ENCODE assay signal across 25 mouse cellular contexts in the genomic region with DNA sequence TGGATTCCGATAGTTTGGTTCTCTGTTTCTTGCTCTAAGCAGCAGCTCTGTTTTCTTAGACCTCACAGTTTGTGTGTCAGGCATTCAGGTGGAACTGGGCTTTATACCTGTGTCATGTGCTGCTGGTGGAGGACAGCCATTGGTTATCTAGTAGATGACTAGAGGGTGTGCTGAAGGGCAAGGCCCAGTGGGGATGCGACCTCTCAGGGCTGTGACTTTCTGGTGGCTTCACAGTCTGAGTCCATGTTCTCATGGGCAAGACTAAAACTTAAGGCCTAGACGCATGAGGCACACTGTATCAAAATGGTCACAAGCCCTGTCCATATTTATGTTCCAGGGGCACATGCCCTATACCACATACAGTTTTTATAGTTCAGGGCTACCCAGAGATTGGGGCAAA. TPM values are rescaled to one million over a fixed set of nuclear protein-coding genes. Genes with fewer than 3 reads are reported as not detected.
DNase-seq lines count a peak whose midpoint lies in the region; ATAC-seq and TF ChIP-seq lines count a peak whose summit lies in the region.
"Had no signal": no experiment of that assay in that cellular context is flagged by ENCODE, and none has a peak within 500 bp of the region (broad histone marks: within the 10 kb centered on the region; RNA-seq: fewer than 3 reads in every experiment).

No protein-coding gene starts in this region.

- peaks cover 36% of the 10 kb centered on the region for H3K4me1 ChIP-seq in forebrain, embryonic 10.5 days
- peaks cover 16% of the 10 kb centered on the region; the same call in 1 of the 2 replicates for H3K4me1 ChIP-seq in forebrain, embryonic 11.5 days (replicated peaks; ENCODE audit: control insufficient read depth, insufficient read depth, low read length)
- peaks cover 20% of the 10 kb centered on the region for H3K4me1 ChIP-seq in hindbrain, embryonic 10.5 days (replicated peaks)
- no peaks in the 10 kb centered on the region for H3K4me1 ChIP-seq in hindbrain, postnatal 0 days (ENCODE audit: insufficient read depth, low read length)
- peaks cover 23% of the 10 kb centered on the region for H3K4me1 ChIP-seq in midbrain, embryonic 11.5 days (ENCODE audit: control insufficient read depth, insufficient read depth, low read length)
- H3K4me1 ChIP-seq in midbrain, embryonic 16.5 days (ENCODE audit: control insufficient read depth, insufficient read depth, low read length) = peaks cover 4% of the 10 kb centered on the region
- H3K4me1 ChIP-seq: embryonic facial prominence, embryonic 12.5 days had no signal

- no peak for ATAC-seq in forebrain, embryonic 11.5 days (replicated peaks; ENCODE audit: low FRiP score)
- ATAC-seq in hindbrain, postnatal 0 days = no peak
- no peak for ATAC-seq in midbrain, embryonic 11.5 days (ENCODE audit: low FRiP score)
- ATAC-seq in midbrain, embryonic 16.5 days = no peak
- ATAC-seq: activated CD4-positive, CD25-positive, alpha-beta regulatory T cell, adult 4 months; CD4-positive, CD25-positive, alpha-beta regulatory T cell, adult 4 months; forebrain, embryonic 15.5 days; forebrain, postnatal 0 days; Patski had no signal

- peaks cover 20% of the 10 kb centered on the region for H3K36me3 ChIP-seq in forebrain, embryonic 10.5 days (replicated peaks)
- no peaks in the 10 kb centered on the region for H3K36me3 ChIP-seq in forebrain, embryonic 11.5 days (ENCODE audit: control insufficient read depth, insufficient read depth, low read length)
- H3K36me3 ChIP-seq in hindbrain, embryonic 10.5 days = peaks cover 41% of the 10 kb centered on the region
- H3K36me3 ChIP-seq in hindbrain, postnatal 0 days (ENCODE audit: insufficient read depth, low read length) = no peaks in the 10 kb centered on the region; the same call in 1 of the 2 replicates
- 0 out of 2 replicates have a peak, but pooled peaks cover 2% of the 10 kb centered on the region for H3K36me3 ChIP-seq in midbrain, embryonic 11.5 days (ENCODE audit: control insufficient read depth, insufficient read depth, low read length)
- no peaks in the 10 kb centered on the region for H3K36me3 ChIP-seq in midbrain, embryonic 16.5 days (ENCODE audit: control insufficient read depth, insufficient read depth, low read length)

- H3K4me3 ChIP-seq in forebrain, embryonic 10.5 days = no peak overlapping the region
- no peak overlapping the region for H3K4me3 ChIP-seq in forebrain, embryonic 11.5 days (ENCODE audit: low read depth, low read length)
- H3K4me3 ChIP-seq in hindbrain, embryonic 10.5 days = no peak overlapping the region
- no peak overlapping the region for H3K4me3 ChIP-seq in hindbrain, postnatal 0 days (ENCODE audit: low read length)
- H3K4me3 ChIP-seq in midbrain, embryonic 11.5 days (ENCODE audit: low read depth, low read length) = no peak overlapping the region
- no peak overlapping the region for H3K4me3 ChIP-seq in midbrain, embryonic 16.5 days (ENCODE audit: low read depth, low read length)
- H3K4me3 ChIP-seq: embryonic facial prominence, embryonic 10.5 days; embryonic facial prominence, embryonic 12.5 days; forebrain, embryonic 13.5 days; forebrain, embryonic 15.5 days had no signal

- H3K27me3 ChIP-seq in forebrain, embryonic 10.5 days (ENCODE audit: poor library complexity, severe bottlenecking) = peaks cover 16% of the 10 kb centered on the region
- no peaks in the 10 kb centered on the region for H3K27me3 ChIP-seq in forebrain, embryonic 11.5 days (ENCODE audit: control insufficient read depth, insufficient read depth, low read length)
- no peaks in the 10 kb centered on the region for H3K27me3 ChIP-seq in hindbrain, embryonic 10.5 days (ENCODE audit: insufficient read depth, poor library complexity, severe bottlenecking)
- H3K27me3 ChIP-seq in hindbrain, postnatal 0 days (ENCODE audit: insufficient read depth, low read length) = no peaks in the 10 kb centered on the region
- no peaks in the 10 kb centered on the region for H3K27me3 ChIP-seq in midbrain, embryonic 11.5 days (ENCODE audit: control insufficient read depth, insufficient read depth, low read length)
- H3K27me3 ChIP-seq in midbrain, embryonic 16.5 days (ENCODE audit: control insufficient read depth, insufficient read depth, low read depth, low read length) = no peaks in the 10 kb centered on the region
- H3K27me3 ChIP-seq: CH12.LX; embryonic facial prominence, embryonic 12.5 days; forebrain, embryonic 15.5 days; Patski had no signal

- no peak for DNase-seq in forebrain, embryonic 10.5 days (ENCODE audit: extremely low spot score, low spot score)
- DNase-seq in forebrain, embryonic 11.5 days (ENCODE audit: low spot score) = no peak
- no peak for DNase-seq in hindbrain, embryonic 10.5 days (ENCODE audit: low spot score)
- DNase-seq in hindbrain, postnatal 0 days (ENCODE audit: low spot score) = no peak
- peak; percentile 79 for DNase-seq in midbrain, embryonic 11.5 days (ENCODE audit: low spot score, missing footprints)
- DNase-seq: adrenal gland, adult 8-10 months; adrenal gland, postnatal 14 days; adrenal gland, postnatal 36 days; B cell, adult 2 months; cerebellum, adult 11-12 months; cerebellum, adult 2 months; cerebellum, adult 9-10 months; cerebellum, postnatal 10 days; cerebellum, postnatal 25 days; forebrain, postnatal 0 days had no signal

- no peak for TF ChIP-seq CTCF in hindbrain, postnatal 0 days (IDR thresholded peaks at IDR 0.05; ENCODE audit: low read depth)

- H3K27ac ChIP-seq in forebrain, embryonic 10.5 days = 0 out of 2 replicates have a peak overlapping the region, but pooled peaks have one; percentile 40
- no peak overlapping the region for H3K27ac ChIP-seq in forebrain, embryonic 11.5 days (ENCODE audit: low read depth, low read length)
- H3K27ac ChIP-seq in hindbrain, embryonic 10.5 days = peak overlapping the region; percentile 18; the same call in 1 of the 2 replicates
- H3K27ac ChIP-seq in hindbrain, postnatal 0 days = no peak overlapping the region
- no peak overlapping the region for H3K27ac ChIP-seq in midbrain, embryonic 11.5 days (ENCODE audit: low read depth, low read length)
- no peak overlapping the region for H3K27ac ChIP-seq in midbrain, embryonic 16.5 days (ENCODE audit: low read length)
- H3K27ac ChIP-seq: embryonic facial prominence, embryonic 10.5 days; embryonic facial prominence, embryonic 12.5 days had no signal

- 88% methylated on average over 3 of the region's 3 CpGs for WGBS in forebrain, embryonic 10.5 days
- WGBS in forebrain, embryonic 11.5 days = 78% methylated on average over 3 of the region's 3 CpGs
- 90% methylated on average over 3 of the region's 3 CpGs for WGBS in hindbrain, embryonic 10.5 days
- 90% methylated on average over 3 of the region's 3 CpGs for WGBS in hindbrain, postnatal 0 days
- WGBS in midbrain, embryonic 11.5 days = 91% methylated on average over 3 of the region's 3 CpGs
- WGBS in midbrain, embryonic 16.5 days = 87% methylated on average over 3 of the region's 3 CpGs

- no peak overlapping the region for H3K9ac ChIP-seq in forebrain, embryonic 11.5 days (ENCODE audit: low read length)
- H3K9ac ChIP-seq in hindbrain, postnatal 0 days (replicated peaks; ENCODE audit: low read length) = no peak overlapping the region
- no peak overlapping the region for H3K9ac ChIP-seq in midbrain, embryonic 11.5 days (ENCODE audit: low read length)
- H3K9ac ChIP-seq in midbrain, embryonic 16.5 days (ENCODE audit: low read depth, low read length) = no peak overlapping the region
- H3K9ac ChIP-seq: embryonic facial prominence, embryonic 12.5 days; forebrain, embryonic 13.5 days; forebrain, embryonic 15.5 days; forebrain, postnatal 0 days had no signal

- H3K9me3 ChIP-seq in forebrain, embryonic 10.5 days = no peaks in the 10 kb centered on the region; the same call in 1 of the 2 replicates
- no peaks in the 10 kb centered on the region for H3K9me3 ChIP-seq in forebrain, embryonic 11.5 days (ENCODE audit: control insufficient read depth, low read length)
- peaks cover 7% of the 10 kb centered on the region; the same call in 1 of the 2 replicates for H3K9me3 ChIP-seq in hindbrain, embryonic 10.5 days
- H3K9me3 ChIP-seq in hindbrain, postnatal 0 days (ENCODE audit: low read length) = no peaks in the 10 kb centered on the region
- H3K9me3 ChIP-seq in midbrain, embryonic 11.5 days (ENCODE audit: control insufficient read depth, low read length) = no peaks in the 10 kb centered on the region
- no peaks in the 10 kb centered on the region for H3K9me3 ChIP-seq in midbrain, embryonic 16.5 days (replicated peaks; ENCODE audit: control insufficient read depth, low read length, poor library complexity, severe bottlenecking)
- H3K9me3 ChIP-seq: embryonic facial prominence, embryonic 10.5 days; embryonic facial prominence, embryonic 12.5 days; forebrain, embryonic 13.5 days; forebrain, embryonic 15.5 days; G1E had no signal

- no peak overlapping the region for H3K4me2 ChIP-seq in forebrain, embryonic 11.5 days (ENCODE audit: low read depth, low read length, severe bottlenecking)
- no peak overlapping the region for H3K4me2 ChIP-seq in hindbrain, postnatal 0 days (ENCODE audit: low read depth, low read length)
- no peak overlapping the region for H3K4me2 ChIP-seq in midbrain, embryonic 11.5 days
- H3K4me2 ChIP-seq in midbrain, embryonic 16.5 days (ENCODE audit: low read length) = no peak overlapping the region
- H3K4me2 ChIP-seq: embryonic facial prominence, embryonic 12.5 days; forebrain, embryonic 15.5 days had no signal

RNA-seq across cellular contexts. Expression of a gene that starts 37.2 kb away (rescaled TPM):
- 17.6 and 18.2 TPM in 2 replicates for polyA plus RNA-seq in forebrain, embryonic 10.5 days (2016; fragmentation: Nextera tagmentation; extraction: Ambion mirVana)
- 16.9 TPM in 2 replicates for polyA plus RNA-seq in forebrain, embryonic 11.5 days (2014; fragmentation: Nextera tagmentation; extraction: Ambion mirVana)
- 13.2 and 15.6 TPM in 2 replicates for polyA plus RNA-seq in hindbrain, embryonic 10.5 days (2016; fragmentation: Nextera tagmentation; extraction: Ambion mirVana)
- 7.8 and 11.1 TPM in 2 replicates for total RNA-seq in hindbrain, postnatal 0 days (2014; rRNA removed)
- 8.7 and 10.1 TPM in 2 replicates for polyA plus RNA-seq in hindbrain, postnatal 0 days (2015; fragmentation: Nextera tagmentation; extraction: Ambion mirVana)
- 16.0 and 18.0 TPM in 2 replicates for polyA plus RNA-seq in midbrain, embryonic 11.5 days (2014; fragmentation: Nextera tagmentation; extraction: Ambion mirVana)
- 13.9 and 14.7 TPM in 2 replicates for polyA plus RNA-seq in midbrain, embryonic 16.5 days (2015; fragmentation: Nextera tagmentation; extraction: Ambion mirVana)

Comparison
In these comparisons a context has a peak if more than half of its experiments do, and no peak if none do; other contexts are left out.
1. H3K27ac ChIP-seq: peak in forebrain, embryonic 10.5 days (single experiment) and hindbrain, embryonic 10.5 days (single experiment); none in forebrain, embryonic 11.5 days (single experiment), hindbrain, postnatal 0 days (single experiment), midbrain, embryonic 11.5 days (single experiment) and midbrain, embryonic 16.5 days (single experiment).